Mouse (Mus musculus) hindbrain, postnatal 0 days (tissue): ENCODE data around the gene Ppp1r9a. TPM values are rescaled to one million over a fixed set of nuclear protein-coding genes. Genes with fewer than 3 reads are reported as not detected.

ENCODE experiments used
- ATAC-seq: fragments of 200-750 bp; cut with Nextera tagmentation; 2 replicates; pipeline ENCODE4 v1.8.0; 2017; ENCODE audit warnings: mild to moderate bottlenecking, moderate TSS enrichment, moderate library complexity
- DNase-seq: peaks from one replicate; pipeline ENCODE4 v3.0.0-alpha.2; 2015; ENCODE audit warnings: low spot score
- H3K27ac ChIP-seq: fragments of 300-500 bp; sonication (generic); 2 replicates; pipeline ENCODE4 v1.5.1; 2014; ENCODE audit warnings: mild to moderate bottlenecking
- H3K27me3 ChIP-seq: fragments of 300-500 bp; sonication (generic); 2 replicates; pipeline ENCODE4 v1.6.1; 2014; ENCODE audit warnings: low read length, mixed read lengths; ENCODE audit not compliant: insufficient read depth
- H3K36me3 ChIP-seq: fragments of 300-500 bp; sonication (generic); 2 replicates; pipeline ENCODE4 v1.6.1; 2014; ENCODE audit warnings: low read length, mixed read lengths; ENCODE audit not compliant: insufficient read depth
- H3K4me1 ChIP-seq: fragments of 300-500 bp; sonication (generic); 2 replicates; pipeline ENCODE4 v1.6.1; 2014; ENCODE audit warnings: antibody characterized with exemption, low read length, mixed read lengths; ENCODE audit not compliant: insufficient read depth
- H3K4me2 ChIP-seq: fragments of 300-500 bp; sonication (generic); 2 replicates; pipeline ENCODE4 v1.6.1; 2014; ENCODE audit warnings: low read depth, mild to moderate bottlenecking, low read length, moderate library complexity, mixed read lengths
- H3K4me3 ChIP-seq: fragments of 300-500 bp; sonication (generic); 2 replicates; pipeline ENCODE4 v1.5.1; 2014; ENCODE audit warnings: low read length
- H3K9ac ChIP-seq: fragments of 300-500 bp; sonication (generic); replicated peaks from 2 replicates; pipeline ENCODE4 v1.6.1; 2014; ENCODE audit warnings: mild to moderate bottlenecking, low read length, moderate library complexity, mixed read lengths
- H3K9me3 ChIP-seq: fragments of 300-500 bp; sonication (generic); 2 replicates; pipeline ENCODE4 v1.6.1; 2016; ENCODE audit warnings: low read length, mixed read lengths
- CTCF ChIP-seq: IDR thresholded peaks from 2 replicates; pipeline ENCODE4 v1.5.1; 2016; ENCODE audit warnings: antibody characterized with exemption, control low read depth, low read depth
- WGBS: fragments of 180-500 bp; shearing (Covaris S2); extraction: QIAGEN DNeasy Blood & Tissue Kit; methylation state at CpG from one replicate; pipeline ENCODE4 v1.1.7; 2014; 5-methylcytosine and 5-hydroxymethylcytosine counted together
- polyA plus RNA-seq: library from polyadenylated mRNA; unstranded; fragments of >200 nt; fragmentation: Nextera tagmentation; extraction: Ambion mirVana; gene quantifications from 2 replicates; pipeline ENCODE4 v1.2.1, GENCODE M21; 2015
- total RNA-seq: library from RNA; depleted of rRNA; stranded (reverse); fragments of >200 nt; gene quantifications from 2 replicates; pipeline ENCODE4 v1.2.3, GENCODE M21; 2014

Ppp1r9a gene
- total and polyA plus RNA-seq, 2 experiments from 2014 or later, result 39.3 to 44.7 TPM

- 79% methylated on average over 6 of the region's 6 CpGs for WGBS
- Histone ChIP-seq H3K4me1 (peaks cover 8% of the 10 kb centered on the region), H3K9ac (no peak overlapping the region), H3K36me3 (no peaks in the 10 kb centered on the region), H3K9me3 (no peaks in the 10 kb centered on the region), H3K27me3 (no peaks in the 10 kb centered on the region), H3K27ac (no peak overlapping the region), H3K4me2 (no peak overlapping the region), H3K4me3 (no peak overlapping the region)
- ATAC-seq (no peak), DNase-seq (no peak)
- no peak for TF ChIP-seq CTCF
Observed at GRCm38 (mm10) chr6:5179189-5179588, 276.5 kb downstream of the Ppp1r9a start.

DNA sequence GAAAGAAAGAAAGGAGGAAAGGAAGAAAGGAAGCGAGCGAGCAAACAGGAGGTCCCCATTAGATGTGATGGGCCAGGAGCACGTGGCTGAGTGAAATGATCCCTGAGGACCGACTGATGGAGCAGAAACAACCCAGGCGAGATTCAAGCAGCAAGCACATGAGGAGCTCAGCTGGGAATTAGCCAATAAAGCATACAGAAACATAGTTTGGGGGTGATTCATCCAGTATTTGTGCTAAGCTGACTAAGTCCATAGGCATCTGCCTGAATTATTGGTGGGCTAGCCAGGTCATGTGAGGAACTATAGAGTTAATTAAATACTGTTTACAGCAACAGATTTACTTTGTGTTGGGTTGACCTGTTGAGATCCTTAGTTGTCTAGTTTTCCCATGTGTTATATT lies 277.9 kb downstream of the Ppp1r9a start:
- peaks cover 8% of the 10 kb centered on the region for H3K4me1 ChIP-seq
- no peak for TF ChIP-seq CTCF
- H3K27ac ChIP-seq, result no peak overlapping the region
- 81% methylated on average over 5 of the region's 5 CpGs for WGBS
- no peaks in the 10 kb centered on the region for H3K36me3 ChIP-seq
- ATAC-seq (no peak), DNase-seq (no peak)
- H3K27me3 ChIP-seq, result no peaks in the 10 kb centered on the region
- H3K9ac ChIP-seq, result no peak overlapping the region
- H3K9me3 ChIP-seq, result no peaks in the 10 kb centered on the region
- no peak overlapping the region for H3K4me3 ChIP-seq
- no peak overlapping the region for H3K4me2 ChIP-seq

DNA sequence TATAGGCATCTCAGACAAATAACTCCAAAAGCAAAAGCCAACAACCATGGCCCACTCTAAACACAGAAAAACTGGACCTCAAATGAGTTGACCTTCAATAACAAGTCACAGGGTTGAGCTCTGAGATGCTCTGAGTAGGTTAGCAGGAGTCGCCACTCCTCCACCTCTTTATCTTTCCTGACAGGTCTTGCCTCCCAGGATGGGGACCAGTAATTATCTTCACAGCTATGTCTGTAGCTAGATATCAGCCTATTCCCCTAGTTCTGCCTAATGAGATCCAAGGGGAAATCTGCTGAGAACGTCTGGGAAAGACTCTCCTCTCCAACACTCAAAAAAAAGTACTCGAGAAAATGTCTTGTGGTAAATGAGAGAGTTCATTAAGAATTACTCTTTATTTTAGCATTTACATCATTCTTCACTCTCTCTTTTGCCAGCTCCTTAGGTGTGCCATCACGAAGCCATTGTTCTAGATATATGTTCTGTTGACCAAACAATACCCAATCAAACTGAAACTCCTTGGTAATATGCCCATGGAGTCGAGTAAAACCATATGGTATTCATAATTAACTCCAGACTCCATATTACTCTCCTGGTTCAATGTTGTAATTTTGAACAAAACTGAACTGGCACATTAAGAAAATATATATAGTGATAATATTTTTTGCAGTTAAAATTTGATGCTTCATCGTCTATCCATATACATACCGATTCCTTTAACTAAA lies 283.7 kb downstream of the Ppp1r9a start:
- H3K4me3 ChIP-seq, result no peak overlapping the region
- H3K9me3 ChIP-seq, result no peaks in the 10 kb centered on the region
- no peak for DNase-seq
- H3K27me3 ChIP-seq, result no peaks in the 10 kb centered on the region
- H3K36me3 ChIP-seq, result no peaks in the 10 kb centered on the region
- H3K27ac ChIP-seq, result no peak overlapping the region
- H3K4me2 ChIP-seq, result no peak overlapping the region
- H3K9ac ChIP-seq, result no peak overlapping the region
- no peak for TF ChIP-seq CTCF
- no peaks in the 10 kb centered on the region for H3K4me1 ChIP-seq
- no peak for ATAC-seq
- 76% methylated on average over 7 of the region's 7 CpGs for WGBS

DNA sequence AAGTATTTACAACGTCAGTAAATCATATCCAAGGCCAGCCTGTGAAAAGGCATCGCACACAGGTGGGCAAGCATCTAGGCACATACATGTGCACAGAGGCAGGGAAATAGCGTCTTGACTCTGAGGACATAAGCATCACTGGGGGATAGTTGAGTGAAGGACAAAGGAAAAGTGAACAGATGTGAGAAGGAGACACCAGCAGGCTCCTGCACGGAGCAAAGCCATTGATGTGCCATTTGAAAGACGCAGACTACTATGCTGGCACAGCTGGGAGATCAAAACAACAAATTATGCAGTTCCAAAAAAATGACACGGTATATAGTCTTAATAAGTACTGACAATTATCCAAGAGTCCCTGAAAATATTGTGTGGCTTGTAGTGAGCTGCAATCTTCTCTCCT lies 284.9 kb downstream of the Ppp1r9a start:
- H3K9ac ChIP-seq, result no peak overlapping the region
- no peaks in the 10 kb centered on the region for H3K9me3 ChIP-seq
- no peak overlapping the region for H3K4me2 ChIP-seq
- no peak for TF ChIP-seq CTCF
- no peak overlapping the region for H3K4me3 ChIP-seq
- H3K36me3 ChIP-seq, result no peaks in the 10 kb centered on the region
- no peak for DNase-seq
- H3K4me1 ChIP-seq, result no peaks in the 10 kb centered on the region
- no peak for ATAC-seq
- 74% methylated on average over 6 of the region's 6 CpGs for WGBS
- H3K27ac ChIP-seq, result no peak overlapping the region
- H3K27me3 ChIP-seq, result no peaks in the 10 kb centered on the region

GRCm38 (mm10) chr6:5188036-5188435 lies 285.3 kb downstream of the Ppp1r9a start:
- Histone ChIP-seq H3K9ac (no peak overlapping the region), H3K4me2 (no peak overlapping the region), H3K4me1 (no peaks in the 10 kb centered on the region), H3K27ac (no peak overlapping the region), H3K4me3 (no peak overlapping the region), H3K9me3 (no peaks in the 10 kb centered on the region), H3K36me3 (no peaks in the 10 kb centered on the region), H3K27me3 (no peaks in the 10 kb centered on the region)
- WGBS, result 80% methylated on average over 5 of the region's 5 CpGs
- no peak for TF ChIP-seq CTCF
- ATAC-seq (no peak), DNase-seq (no peak)

DNA sequence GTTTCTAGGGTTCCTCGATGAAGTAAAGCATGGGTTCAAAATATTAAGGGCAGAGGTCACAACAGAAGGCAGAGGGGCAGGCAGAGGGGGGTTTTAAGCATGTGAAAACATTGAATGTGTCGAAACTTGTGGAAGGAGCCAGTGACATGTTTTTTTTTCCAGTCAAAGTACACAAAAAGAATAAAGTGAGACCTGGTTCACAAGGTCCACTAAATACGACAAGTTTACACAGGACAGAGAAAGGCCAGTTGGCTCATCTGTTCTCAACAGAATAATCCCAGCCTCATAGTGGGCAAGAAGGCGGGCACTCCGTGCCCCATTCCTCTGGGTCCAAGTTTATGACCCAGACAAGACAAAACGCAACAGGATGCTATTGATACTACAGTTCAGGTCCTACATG lies 286.2 kb downstream of the Ppp1r9a start:
- H3K4me2 ChIP-seq, result no peak overlapping the region
- no peaks in the 10 kb centered on the region for H3K9me3 ChIP-seq
- H3K4me1 ChIP-seq, result no peaks in the 10 kb centered on the region
- ATAC-seq, result no peak
- H3K4me3 ChIP-seq, result no peak overlapping the region
- 81% methylated on average over 6 of the region's 6 CpGs for WGBS
- H3K27ac ChIP-seq, result no peak overlapping the region
- no peak for TF ChIP-seq CTCF
- H3K36me3 ChIP-seq, result no peaks in the 10 kb centered on the region
- DNase-seq, result no peak
- no peak overlapping the region for H3K9ac ChIP-seq
- H3K27me3 ChIP-seq, result no peaks in the 10 kb centered on the region

GRCm38 (mm10) chr6:5189507-5189906 lies 286.8 kb downstream of the Ppp1r9a start:
- no peak for ATAC-seq
- 64% methylated on average over 4 of the region's 4 CpGs for WGBS
- no peak for TF ChIP-seq CTCF
- H3K4me3 ChIP-seq, result no peak overlapping the region
- no peaks in the 10 kb centered on the region for H3K36me3 ChIP-seq
- no peak overlapping the region for H3K27ac ChIP-seq
- no peak overlapping the region for H3K4me2 ChIP-seq
- no peaks in the 10 kb centered on the region for H3K4me1 ChIP-seq
- H3K9ac ChIP-seq, result no peak overlapping the region
- H3K9me3 ChIP-seq, result no peaks in the 10 kb centered on the region
- no peaks in the 10 kb centered on the region for H3K27me3 ChIP-seq
- peak; percentile 20 for DNase-seq
